Comparison of ENCODE assay signal across 10 mouse cellular contexts in the genomic region with DNA sequence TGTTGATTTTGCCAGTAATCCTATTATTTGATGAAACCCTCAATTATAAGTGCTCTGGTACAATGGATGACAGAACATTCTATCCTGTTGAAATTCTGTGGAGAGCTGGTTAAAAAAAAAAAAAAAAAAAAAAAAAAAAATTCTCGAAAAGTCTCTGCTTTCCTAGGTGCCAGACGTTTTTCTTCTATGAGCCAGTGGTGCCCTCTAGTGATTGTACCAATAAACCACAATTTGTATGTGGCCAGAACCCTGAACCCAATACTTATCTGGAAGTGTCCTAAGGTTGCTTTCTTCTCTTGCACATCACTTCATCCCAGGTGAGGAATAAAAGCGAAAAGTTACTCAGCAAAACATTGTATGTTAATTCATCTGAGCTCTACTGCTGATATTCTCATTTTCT. TPM values are rescaled to one million over a fixed set of nuclear protein-coding genes. Genes with fewer than 3 reads are reported as not detected.
DNase-seq lines count a peak whose midpoint lies in the region; ATAC-seq and TF ChIP-seq lines count a peak whose summit lies in the region.
"Had no signal": no experiment of that assay in that cellular context is flagged by ENCODE, and none has a peak within 500 bp of the region (broad histone marks: within the 10 kb centered on the region; RNA-seq: fewer than 3 reads in every experiment).

No protein-coding gene starts in this region.

- peak; percentile 73 for TF ChIP-seq CTCF in layer of hippocampus, adult 2 months (conservative IDR thresholded peaks at IDR 0.05)

- no peak overlapping the region for H3K4me3 ChIP-seq in layer of hippocampus, adult 2 months
- H3K4me3 ChIP-seq: embryonic facial prominence, embryonic 12.5 days; myocyte had no signal

- peak; percentile 44 to 53 for DNase-seq in cerebellum, postnatal 10 days
- peak in 1 of 2 experiments; percentile 5 for DNase-seq in layer of hippocampus, adult 2 months (ENCODE audit: low spot score in 2 of 2)
- DNase-seq in layer of hippocampus, postnatal 36 days: no peak
- DNase-seq in Muller cell, postnatal 12 days (ENCODE audit: inconsistent ontology term): peak; percentile 20
- peak; percentile 14 for DNase-seq in lung, postnatal 14 days
- DNase-seq in right cerebral cortex, postnatal 10 days (ENCODE audit: low spot score in 2 of 2): no peak
- DNase-seq in spleen, postnatal 14 days (ENCODE audit: low spot score in 2 of 2): no peak

- H3K27ac ChIP-seq in layer of hippocampus, adult 2 months: no peak overlapping the region
- H3K27ac ChIP-seq: embryonic facial prominence, embryonic 12.5 days had no signal

- no peak for ATAC-seq in cerebellum, adult (ENCODE audit: insufficient number of reproducible peaks, low FRiP score, low TSS enrichment)

RNA-seq across cellular contexts. Expression of a gene that starts 18.8 kb away (rescaled TPM):
- 10 to 100 TPM; 82.6 to 82.7 TPM for total RNA-seq in layer of hippocampus, adult 2 months (2021)
- total RNA-seq in layer of hippocampus, postnatal 36 days (2021): 10 to 100 TPM; 84.8 to 93.0 TPM

Comparison
In these comparisons a context has a peak if more than half of its experiments do, and no peak if none do; other contexts are left out.
1. DNase-seq: peak in cerebellum, postnatal 10 days (2 of 2), Muller cell, postnatal 12 days (single experiment) and lung, postnatal 14 days (single experiment); none in layer of hippocampus, postnatal 36 days (0 of 2), right cerebral cortex, postnatal 10 days (0 of 2) and spleen, postnatal 14 days (0 of 2).